Mouse (Mus musculus) cerebellum, postnatal 14 days (tissue): ENCODE data around the gene Gm5426.
"Not testable (repeated sequence)": the region's sequence is repeated elsewhere in the genome, so short reads cannot be mapped to it uniquely, and the experiment has no call there.

ENCODE experiments used
- DNase-seq, 2 experiments: peaks; one replicate each; pipeline ENCODE4 v3.0.0; 2021; ENCODE audit warnings: mixed read lengths in 2 of 2

Gene Gm5426

DNA sequence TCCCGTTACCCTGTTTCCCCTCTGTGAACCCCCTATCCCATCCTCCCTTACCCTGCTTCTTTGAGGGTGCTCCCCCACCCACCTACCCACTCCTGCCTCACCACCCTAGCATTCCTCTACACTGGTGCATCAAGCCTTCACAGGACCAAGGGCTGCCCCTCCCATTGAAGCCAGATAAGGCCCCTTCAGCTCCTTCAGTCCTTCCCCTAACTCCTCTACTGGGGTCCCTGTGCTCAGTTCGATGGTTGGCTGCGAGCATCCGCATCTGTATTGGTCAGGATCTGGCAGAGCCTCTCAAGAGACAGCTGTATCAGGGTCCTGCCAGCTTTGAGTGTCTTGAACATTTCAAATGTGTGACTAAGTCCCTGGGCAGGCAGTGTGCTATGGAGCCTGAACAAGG is 2.9 kb downstream of the Gm5426 start:
- not testable (repeated sequence) for DNase-seq

DNA sequence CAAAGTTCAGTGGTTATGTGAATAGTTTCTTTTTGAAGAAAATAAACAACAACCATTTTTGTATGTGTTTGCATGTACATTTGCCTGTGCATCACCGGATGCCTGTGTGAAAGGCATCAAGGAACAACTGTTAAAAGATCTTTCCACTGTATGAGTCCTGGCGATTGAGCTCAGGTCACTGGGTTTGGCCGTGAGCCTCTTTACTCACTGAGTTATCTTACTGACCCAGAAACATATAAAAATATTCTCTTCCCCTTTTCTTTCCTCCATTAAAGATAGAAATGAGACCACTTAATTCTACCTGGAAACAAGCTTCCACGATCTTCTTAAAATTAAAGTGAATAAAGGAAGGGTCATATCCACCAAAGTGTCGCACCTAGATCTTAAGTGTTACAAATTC is 10.2 kb downstream of the Gm5426 start:
- DNase-seq, result no peak

DNA sequence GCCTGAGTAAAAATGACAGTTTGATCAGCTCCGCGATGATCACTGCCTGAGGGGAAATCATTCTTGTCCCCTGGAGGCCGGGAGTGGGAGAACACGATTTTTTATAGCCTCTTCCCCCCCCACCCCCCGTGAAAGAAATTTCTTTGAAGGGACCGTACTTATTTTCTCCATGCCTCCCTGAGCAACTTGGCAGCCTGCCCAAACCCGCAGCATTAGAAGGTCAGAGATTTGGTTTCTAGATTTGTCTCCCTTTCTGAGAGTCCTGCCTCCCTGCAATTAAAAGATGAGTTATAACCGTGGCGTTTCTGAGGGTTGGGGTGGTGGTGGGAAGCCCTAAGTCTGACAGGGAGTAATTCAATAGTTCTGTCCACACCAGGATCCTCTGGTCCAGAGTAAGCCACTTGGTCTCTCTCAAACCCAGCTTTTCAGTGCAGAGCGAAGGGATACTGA is 11.9 kb downstream of the Gm5426 start:
- DNase-seq, result peak; percentile 65 to 73

DNA sequence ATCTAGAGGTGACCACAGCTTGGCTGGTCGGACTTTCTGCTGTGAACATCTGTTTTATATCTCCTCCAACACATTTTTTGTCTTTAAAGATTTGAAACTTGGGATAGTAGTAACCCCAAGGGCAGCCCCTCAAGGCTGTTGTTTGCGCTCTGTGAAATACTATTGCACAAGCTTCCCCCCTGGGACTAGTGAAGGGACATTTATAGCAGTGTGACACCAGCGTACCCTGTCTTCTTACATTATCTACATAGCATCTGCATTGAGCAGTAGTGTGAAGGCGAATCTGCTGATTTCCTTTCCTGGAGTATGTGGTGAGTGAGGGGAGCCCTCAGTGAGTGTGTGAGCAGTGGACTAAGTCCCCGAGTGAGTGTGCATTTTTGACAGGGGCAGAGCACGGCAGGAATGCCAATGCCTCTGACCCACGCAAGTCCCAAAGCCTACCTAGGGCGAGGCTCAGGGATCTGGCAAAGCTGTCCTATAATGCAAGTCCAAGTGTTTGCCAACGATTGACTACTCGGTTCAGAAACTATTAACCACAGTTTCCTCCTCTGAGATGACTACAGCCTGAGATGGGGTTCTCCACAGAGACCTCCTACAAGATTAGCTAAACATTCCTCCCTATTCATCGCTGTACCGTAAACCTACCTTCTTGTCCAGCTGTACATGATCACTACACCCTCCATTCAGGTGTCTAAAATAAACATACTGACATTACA is 14.2 kb downstream of the Gm5426 start:
- no peak for DNase-seq

GRCm38 (mm10) chr10:96153315-96153714 is 16.9 kb downstream of the Gm5426 start:
- DNase-seq, result no peak

- no peak for DNase-seq
Observed at GRCm38 (mm10) chr10:96162975-96163706, 26.7 kb downstream of the Gm5426 start.

GRCm38 (mm10) chr10:96163791-96164190 is 27.4 kb downstream of the Gm5426 start:
- DNase-seq, result no peak

- no peak for DNase-seq
Observed at GRCm38 (mm10) chr10:96165260-96165659, 28.9 kb downstream of the Gm5426 start.

- no peak for DNase-seq
Observed at GRCm38 (mm10) chr10:96168998-96169397, 32.6 kb downstream of the Gm5426 start.

DNA sequence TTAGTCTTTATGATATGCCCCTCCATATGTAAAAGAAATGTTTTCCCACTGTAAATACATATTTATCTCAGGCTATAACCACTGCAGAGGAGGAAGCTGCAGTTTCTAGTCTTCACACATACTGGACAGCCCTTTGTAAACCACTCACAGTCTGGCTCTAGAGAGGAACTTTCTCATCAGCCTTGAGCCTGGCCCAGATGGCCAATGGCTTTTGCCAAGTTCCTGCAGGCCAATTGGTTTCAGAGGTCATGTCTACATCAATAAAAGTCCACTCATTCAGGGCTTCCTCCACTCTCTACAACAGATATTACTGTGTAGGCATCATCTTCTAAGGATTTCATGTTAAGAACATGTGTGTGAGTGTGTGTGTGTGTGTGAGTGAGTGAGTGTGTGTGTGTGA is 35.1 kb downstream of the Gm5426 start:
- DNase-seq, result peak; percentile 32 to 44

- no peak for DNase-seq
Observed at GRCm38 (mm10) chr10:96172964-96173363, 36.6 kb downstream of the Gm5426 start.

GRCm38 (mm10) chr10:96173771-96174170 is 37.4 kb downstream of the Gm5426 start:
- DNase-seq, result no peak

GRCm38 (mm10) chr10:96176916-96177315 is 40.5 kb downstream of the Gm5426 start:
- no peak for DNase-seq

DNA sequence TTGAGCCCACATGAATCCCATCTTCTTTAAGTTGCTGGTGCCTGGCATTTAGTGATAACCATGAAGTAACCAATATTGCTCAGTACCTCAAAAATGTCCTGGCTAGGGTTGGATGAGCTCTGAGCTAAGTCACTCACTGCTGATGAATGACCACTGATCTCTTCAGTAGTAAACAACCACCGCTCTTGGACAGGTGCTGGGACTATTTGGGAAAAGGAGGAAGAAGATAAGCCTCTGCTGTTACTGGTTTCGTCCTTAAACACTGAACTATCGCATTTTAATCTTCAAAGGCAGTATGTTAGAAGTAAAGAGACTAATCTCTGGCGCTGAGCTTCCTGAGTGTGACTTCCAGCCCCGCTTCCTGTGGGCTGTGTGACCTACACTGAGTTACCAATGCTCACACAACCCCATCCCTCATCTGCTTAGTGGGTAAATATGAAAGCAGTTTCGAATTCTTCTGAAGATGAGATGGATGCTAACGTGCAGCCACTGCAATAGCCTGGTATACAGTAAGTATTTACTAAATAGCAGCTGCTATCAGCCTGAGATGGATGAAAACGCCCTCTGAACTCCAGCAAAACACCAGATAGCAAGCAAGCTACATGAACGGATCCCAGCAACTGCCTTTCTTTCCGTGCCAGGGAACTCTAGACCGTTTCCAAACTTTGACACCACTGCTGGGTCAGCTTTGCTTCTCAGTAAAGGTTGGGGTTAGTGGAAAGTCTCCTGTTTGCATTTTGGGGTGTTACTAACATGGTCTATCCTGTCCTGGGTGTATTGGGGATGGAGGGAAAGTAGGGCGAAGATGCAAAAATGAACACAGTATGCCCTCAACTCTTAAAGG is 44.4 kb downstream of the Gm5426 start:
- no peak for DNase-seq

- DNase-seq, result no peak
Observed at GRCm38 (mm10) chr10:96181398-96181790, 45.0 kb downstream of the Gm5426 start.

DNA sequence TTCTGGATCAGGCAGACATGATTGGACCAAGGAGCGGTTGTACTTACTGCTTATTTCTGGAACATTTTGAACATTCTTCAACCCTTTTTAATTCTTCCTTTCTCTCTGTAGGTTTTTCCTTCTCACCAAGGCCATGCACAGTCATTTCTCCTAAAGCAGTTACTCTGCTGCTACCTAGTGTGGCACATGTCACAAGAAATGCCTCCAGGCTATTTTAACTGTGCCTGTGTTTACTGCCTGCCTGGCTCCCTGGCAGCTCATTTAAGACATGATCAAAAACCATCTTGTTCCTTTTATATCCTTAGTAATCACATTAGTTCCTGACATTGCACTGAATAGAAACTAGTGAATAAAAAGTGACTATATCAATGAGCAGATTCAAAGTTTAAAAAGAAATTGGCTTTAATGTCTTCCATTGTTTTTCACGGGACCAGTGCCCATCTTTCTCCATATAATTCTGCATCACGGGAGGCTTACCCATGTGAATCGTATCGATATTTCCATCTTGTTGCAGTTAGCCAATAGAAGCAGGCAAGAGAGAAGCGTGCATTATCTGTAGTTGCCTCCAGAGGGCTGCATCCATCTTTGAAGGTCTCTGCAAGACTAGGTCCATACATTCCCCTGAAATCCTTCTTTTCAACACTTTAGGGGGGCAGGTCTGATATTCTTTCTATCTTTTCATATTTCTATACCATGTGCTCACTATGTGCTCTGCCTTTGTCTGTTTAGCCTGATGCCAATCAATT is 45.7 kb downstream of the Gm5426 start:
- DNase-seq, result peak in 1 of 2 experiments; percentile 13

DNA sequence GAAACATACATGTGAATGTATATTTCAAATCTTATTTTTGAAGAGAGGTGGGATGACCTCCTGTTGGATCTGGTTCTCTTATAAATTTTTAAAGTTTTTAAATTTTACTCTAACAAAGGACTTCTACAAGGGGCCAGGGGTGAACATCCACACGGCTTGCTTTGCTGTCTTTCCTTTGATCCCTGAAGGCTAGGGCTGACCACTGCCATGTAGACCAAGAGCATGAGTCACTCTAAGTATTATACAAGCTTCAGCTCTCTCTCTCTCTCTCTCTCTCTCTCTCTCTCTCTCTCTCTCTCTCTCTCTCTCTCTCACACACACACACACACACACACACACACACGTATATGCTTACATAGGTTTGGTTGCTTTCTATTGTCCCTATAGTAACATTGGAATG is 48.6 kb downstream of the Gm5426 start:
- no peak for DNase-seq

DNA sequence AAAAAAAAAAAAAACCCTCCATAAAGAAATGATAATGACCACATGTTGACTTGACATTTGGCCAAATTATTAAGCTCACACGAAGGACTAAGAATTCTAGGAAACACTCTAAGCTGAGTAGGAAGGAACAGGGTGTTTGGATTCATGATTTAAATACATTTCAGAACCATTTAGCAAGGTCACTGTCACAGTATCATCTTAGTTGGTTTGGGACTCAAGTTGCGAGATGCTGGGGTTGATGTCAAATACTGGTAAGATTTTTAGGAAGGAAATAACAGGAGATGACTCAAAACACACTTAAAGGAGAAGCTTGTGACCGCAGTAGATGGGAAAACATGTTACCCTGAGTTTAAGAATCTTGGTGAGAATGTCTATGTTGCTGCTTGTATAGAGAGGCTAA is 49.2 kb downstream of the Gm5426 start:
- DNase-seq, result no peak
